Mouse (Mus musculus): ENCODE results near the gene Nsf.

DNA sequence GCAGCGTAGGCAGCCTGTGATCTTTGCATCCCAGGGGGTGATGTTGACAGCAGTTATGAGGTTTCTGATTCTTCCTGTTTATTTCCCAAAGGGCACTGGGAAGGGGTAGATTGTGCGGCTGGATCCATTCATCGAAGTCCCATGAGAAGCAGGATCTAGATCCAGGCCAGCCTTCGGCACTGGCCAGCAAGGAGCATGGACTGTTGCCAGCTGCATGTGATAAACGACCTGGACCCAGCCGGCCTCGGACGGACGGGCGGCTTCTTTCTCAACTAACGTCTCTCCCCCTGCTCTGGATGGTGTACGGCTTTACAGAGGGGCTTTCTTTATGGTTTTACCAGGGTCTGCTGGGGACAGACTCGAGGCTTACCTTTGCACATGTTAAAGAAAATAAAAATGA, 137.9 kb downstream of the Nsf start:
- no peak for TF ChIP-seq POLR2AphosphoS2 (IDR thresholded peaks at IDR 0.05; ENCODE audit: low read length)
- no peak for TF ChIP-seq CTCF (IDR thresholded peaks at IDR 0.05 in 2 of 3, conservative IDR thresholded peaks at IDR 0.05 in 1 of 3; ENCODE audit: control insufficient read depth in 1 of 3, insufficient read depth in 1 of 3, low read depth in 2 of 3, low read length in 3 of 3, poor library complexity in 1 of 3, severe bottlenecking in 1 of 3)
- no peak for TF ChIP-seq EP300 (IDR thresholded peaks at IDR 0.05; ENCODE audit: low read depth in 1 of 2, low read length in 2 of 2)
- TF ChIP-seq CHD2 (IDR thresholded peaks at IDR 0.05; ENCODE audit: low read length): no peak
- no peak for TF ChIP-seq MAFK (IDR thresholded peaks at IDR 0.05; ENCODE audit: borderline replicate concordance, low read depth, low read length)
- no peak for TF ChIP-seq BHLHE40 (IDR thresholded peaks at IDR 0.05; ENCODE audit: borderline replicate concordance, low read depth, low read length)
- TF ChIP-seq MYC (IDR thresholded peaks at IDR 0.05; ENCODE audit: low read depth, low read length): no peak
- no peak for TF ChIP-seq GATA1 (IDR thresholded peaks at IDR 0.05; ENCODE audit: low read depth, low read length)
